ENCODE assay signal across 8 mouse cellular contexts in genomic region chr8:120561539-120562435, GRCm38 (mm10). TPM values are rescaled to one million over a fixed set of nuclear protein-coding genes. Genes with fewer than 3 reads are reported as not detected.
A peak's percentile ranks its signal among the peaks of the same experiment; 100 is the strongest.
DNase-seq lines count a peak whose midpoint lies in the region; ATAC-seq lines count a peak whose summit lies in the region.

No protein-coding gene starts in this region.

- 82% methylated on average over 22 of the region's 22 CpGs for WGBS in midbrain, embryonic 12.5 days
- WGBS in midbrain, embryonic 11.5 days = 85% methylated on average over 22 of the region's 22 CpGs
- 65% methylated on average over 22 of the region's 22 CpGs for WGBS in heart, embryonic 15.5 days

- H3K9me3 ChIP-seq in midbrain, embryonic 12.5 days = no peaks in the 10 kb centered on the region
- H3K9me3 ChIP-seq in midbrain, embryonic 11.5 days (ENCODE audit: control insufficient read depth, low read length) = no peaks in the 10 kb centered on the region
- no peaks in the 10 kb centered on the region for H3K9me3 ChIP-seq in heart, embryonic 15.5 days (replicated peaks)

- no peak overlapping the region for H3K4me3 ChIP-seq in midbrain, embryonic 12.5 days
- no peak overlapping the region for H3K4me3 ChIP-seq in midbrain, embryonic 11.5 days (ENCODE audit: low read depth, low read length)
- no peak overlapping the region for H3K4me3 ChIP-seq in heart, embryonic 15.5 days

- ATAC-seq in cerebellum, adult (ENCODE audit: insufficient number of reproducible peaks, low FRiP score, low TSS enrichment) = no peak
- no peak for ATAC-seq in midbrain, embryonic 12.5 days (ENCODE audit: low FRiP score, low read depth)
- ATAC-seq in midbrain, embryonic 11.5 days (ENCODE audit: low FRiP score) = no peak
- ATAC-seq in heart, embryonic 15.5 days (replicated peaks; ENCODE audit: insufficient number of reproducible peaks, insufficient read depth, low FRiP score, low read depth) = no peak
- ATAC-seq in erythroblast, adult 5-6 weeks (replicated peaks; ENCODE audit: low FRiP score, poor library complexity, severe bottlenecking) = no peak

- peaks cover 11% of the 10 kb centered on the region for H3K36me3 ChIP-seq in midbrain, embryonic 12.5 days
- peaks cover 4% of the 10 kb centered on the region for H3K36me3 ChIP-seq in midbrain, embryonic 11.5 days (ENCODE audit: control insufficient read depth, insufficient read depth, low read length)
- H3K36me3 ChIP-seq in heart, embryonic 15.5 days = peaks cover 13% of the 10 kb centered on the region; the same call in 1 of the 2 replicates

- DNase-seq in cerebellum, adult 11-12 months = peak; percentile 63
- no peak for DNase-seq in midbrain, embryonic 11.5 days (ENCODE audit: low spot score, missing footprints)
- peak; percentile 62 for DNase-seq in lung, postnatal 36 days
- no peak for DNase-seq in ovary, postnatal 36 days (ENCODE audit: low spot score)

- peaks cover 99% of the 10 kb centered on the region for H3K4me1 ChIP-seq in midbrain, embryonic 12.5 days
- H3K4me1 ChIP-seq in midbrain, embryonic 11.5 days (ENCODE audit: control insufficient read depth, insufficient read depth, low read length) = peaks cover 85% of the 10 kb centered on the region
- H3K4me1 ChIP-seq in heart, embryonic 15.5 days (replicated peaks) = peaks cover 95% of the 10 kb centered on the region

- H3K27me3 ChIP-seq in midbrain, embryonic 12.5 days = peaks cover 6% of the 10 kb centered on the region; the same call in 1 of the 2 replicates
- no peaks in the 10 kb centered on the region for H3K27me3 ChIP-seq in midbrain, embryonic 11.5 days (ENCODE audit: control insufficient read depth, insufficient read depth, low read length)
- H3K27me3 ChIP-seq in heart, embryonic 15.5 days = no peaks in the 10 kb centered on the region

- no peak overlapping the region for H3K4me2 ChIP-seq in midbrain, embryonic 12.5 days (replicated peaks)
- H3K4me2 ChIP-seq in midbrain, embryonic 11.5 days = no peak overlapping the region
- H3K4me2 ChIP-seq in heart, embryonic 15.5 days = no peak overlapping the region

- H3K9ac ChIP-seq in midbrain, embryonic 12.5 days (replicated peaks) = no peak overlapping the region
- H3K9ac ChIP-seq in midbrain, embryonic 11.5 days (ENCODE audit: low read length) = no peak overlapping the region
- H3K9ac ChIP-seq in heart, embryonic 15.5 days = 0 out of 2 replicates have a peak overlapping the region, but pooled peaks have one; percentile 25

- peak overlapping the region; percentile 88 for H3K27ac ChIP-seq in midbrain, embryonic 12.5 days (replicated peaks)
- H3K27ac ChIP-seq in midbrain, embryonic 11.5 days (ENCODE audit: low read depth, low read length) = no peak overlapping the region
- peak overlapping the region; percentile 89; the same call in 1 of the 2 replicates for H3K27ac ChIP-seq in heart, embryonic 15.5 days

RNA-seq across cellular contexts. Expression of gene Gins2, which starts 27.3 kb away (rescaled TPM):
- 73.7 and 84.8 TPM in 2 replicates for polyA plus RNA-seq in midbrain, embryonic 12.5 days (2016; fragmentation: Nextera tagmentation; extraction: Ambion mirVana)
- 113 and 120 TPM in 2 replicates for polyA plus RNA-seq in midbrain, embryonic 11.5 days (2014; fragmentation: Nextera tagmentation; extraction: Ambion mirVana)
- polyA plus RNA-seq in heart, embryonic 15.5 days (2015; fragmentation: Nextera tagmentation; extraction: Ambion mirVana) = 43.9 and 56.2 TPM in 2 replicates
- 13.3 and 32.0 TPM in 2 replicates for total RNA-seq in erythroblast, adult 5-6 weeks (2015; ENCODE audit: low replicate concordance)
- 4.3 and 14.3 TPM in 2 replicates for total RNA-seq in erythroblast, adult 5-6 weeks (2017; ENCODE audit: low replicate concordance)

Comparison
In these comparisons a context has a peak if more than half of its experiments do, and no peak if none do; other contexts are left out.
1. DNase-seq: peak in cerebellum, adult 11-12 months (single experiment) and lung, postnatal 36 days (single experiment); none in midbrain, embryonic 11.5 days (single experiment) and ovary, postnatal 36 days (single experiment).